Mouse (Mus musculus) midbrain, postnatal 0 days (tissue): ENCODE measurements at regions not wholly inside any gene's neighbourhood (a gene's known extent, or its start where the extent isn't known, plus 50 kb on each side); places are given as distances from the start of the nearest gene placed in this dataset.

Experiments
- ATAC-seq: fragments of 200-750 bp; cut with Nextera tagmentation; 2 replicates; pipeline ENCODE4 v1.8.0; 2017; ENCODE audit warnings: moderate number of reproducible peaks, mild to moderate bottlenecking, moderate TSS enrichment, moderate library complexity; ENCODE audit not compliant: low FRiP score
- DNase-seq: peaks from one replicate; pipeline ENCODE4 v3.0.0-alpha.2; 2015; ENCODE audit warnings: low spot score
- H3K27ac ChIP-seq: fragments of 300-500 bp; sonication (generic); 2 replicates; pipeline ENCODE4 v1.5.1; 2014; ENCODE audit warnings: low read depth, mild to moderate bottlenecking, low read length, mixed read lengths
- H3K27me3 ChIP-seq: fragments of 300-500 bp; sonication (generic); 2 replicates; pipeline ENCODE4 v1.6.1; 2014; ENCODE audit warnings: low read length, control low read depth, mixed read lengths; ENCODE audit not compliant: insufficient read depth
- H3K36me3 ChIP-seq: fragments of 300-500 bp; sonication (generic); 2 replicates; pipeline ENCODE4 v1.6.1; 2014; ENCODE audit warnings: low read length, control low read depth, mixed read lengths; ENCODE audit not compliant: insufficient read depth
- H3K4me1 ChIP-seq: fragments of 300-500 bp; sonication (generic); 2 replicates; pipeline ENCODE4 v1.6.1; 2014; ENCODE audit warnings: mild to moderate bottlenecking, control low read depth, antibody characterized with exemption, low read length, mixed read lengths; ENCODE audit not compliant: insufficient read depth
- H3K4me2 ChIP-seq: fragments of 300-500 bp; sonication (generic); 2 replicates; pipeline ENCODE4 v1.6.1; 2014; ENCODE audit warnings: low read depth, mild to moderate bottlenecking, low read length, mixed read lengths; ENCODE audit not compliant: poor library complexity, severe bottlenecking
- H3K4me3 ChIP-seq: fragments of 300-500 bp; sonication (generic); 2 replicates; pipeline ENCODE4 v1.5.1; 2014; ENCODE audit warnings: low read depth, mild to moderate bottlenecking, low read length, moderate library complexity
- H3K9ac ChIP-seq: fragments of 300-500 bp; sonication (generic); replicated peaks from 2 replicates; pipeline ENCODE4 v1.6.1; 2014; ENCODE audit warnings: mild to moderate bottlenecking, low read length, moderate library complexity, mixed read lengths; ENCODE audit not compliant: poor library complexity, severe bottlenecking
- H3K9me3 ChIP-seq: fragments of 300-500 bp; sonication (generic); 2 replicates; pipeline ENCODE4 v1.6.1; 2016; ENCODE audit warnings: low read length, control low read depth
- CTCF ChIP-seq: IDR thresholded peaks from 2 replicates; pipeline ENCODE4 v1.5.1; 2016; ENCODE audit warnings: antibody characterized with exemption, mild to moderate bottlenecking
- WGBS: fragments of 180-500 bp; shearing (Covaris S2); extraction: QIAGEN DNeasy Blood & Tissue Kit; methylation state at CpG from one replicate; pipeline ENCODE4 v1.1.7; 2014; 5-methylcytosine and 5-hydroxymethylcytosine counted together

- DNase-seq = no peak
- Histone ChIP-seq H3K9me3 (no peaks in the 10 kb centered on the region), H3K4me3 (no peak overlapping the region), H3K9ac (no peak overlapping the region), H3K27me3 (no peaks in the 10 kb centered on the region), H3K4me1 (no peaks in the 10 kb centered on the region), H3K36me3 (no peaks in the 10 kb centered on the region), H3K27ac (no peak overlapping the region), H3K4me2 (no peak overlapping the region)
- 77% methylated on average over 2 of the region's 2 CpGs for WGBS
- ATAC-seq = no peak
- no peak for TF ChIP-seq CTCF
Measured at GRCm38 (mm10) chr13:35079685-35080084, 52.8 kb upstream of the Eci2 start.

GRCm38 (mm10) chr13:35085386-35085785, 58.5 kb upstream of the Eci2 start:
- no peak overlapping the region for H3K27ac ChIP-seq
- ATAC-seq (no peak), DNase-seq (peak; percentile 22)
- WGBS = 77% methylated on average over 3 of the region's 3 CpGs
- H3K4me3 ChIP-seq = no peak overlapping the region
- no peaks in the 10 kb centered on the region for H3K9me3 ChIP-seq
- H3K4me1 ChIP-seq = no peaks in the 10 kb centered on the region
- no peak overlapping the region for H3K4me2 ChIP-seq
- H3K9ac ChIP-seq = no peak overlapping the region
- H3K36me3 ChIP-seq = no peaks in the 10 kb centered on the region
- H3K27me3 ChIP-seq = no peaks in the 10 kb centered on the region
- TF ChIP-seq CTCF = peak; percentile 46

GRCm38 (mm10) chr13:35087246-35088040, 60.5 kb upstream of the Eci2 start:
- WGBS = 74% methylated on average over 6 of the region's 6 CpGs
- ATAC-seq (no peak), DNase-seq (peak; percentile 72)
- Histone ChIP-seq H3K9ac (no peak overlapping the region), H3K27ac (no peak overlapping the region), H3K4me1 (no peaks in the 10 kb centered on the region), H3K9me3 (no peaks in the 10 kb centered on the region), H3K4me3 (no peak overlapping the region), H3K27me3 (no peaks in the 10 kb centered on the region), H3K4me2 (no peak overlapping the region), H3K36me3 (no peaks in the 10 kb centered on the region)
- no peak for TF ChIP-seq CTCF

GRCm38 (mm10) chr13:35091155-35091554, 64.3 kb upstream of the Eci2 start:
- DNase-seq = no peak
- no peak overlapping the region for H3K4me2 ChIP-seq
- H3K9ac ChIP-seq = no peak overlapping the region
- H3K27me3 ChIP-seq = no peaks in the 10 kb centered on the region
- TF ChIP-seq CTCF = no peak
- 87% methylated on average over 3 of the region's 3 CpGs for WGBS
- ATAC-seq = no peak
- H3K4me3 ChIP-seq = no peak overlapping the region
- no peak overlapping the region for H3K27ac ChIP-seq
- H3K4me1 ChIP-seq = no peaks in the 10 kb centered on the region
- no peaks in the 10 kb centered on the region for H3K36me3 ChIP-seq
- no peaks in the 10 kb centered on the region for H3K9me3 ChIP-seq

- no peaks in the 10 kb centered on the region for H3K4me1 ChIP-seq
- DNase-seq (peak; percentile 39), ATAC-seq (no peak)
- H3K36me3 ChIP-seq = no peaks in the 10 kb centered on the region
- H3K27me3 ChIP-seq = no peaks in the 10 kb centered on the region
- no peak overlapping the region for H3K4me2 ChIP-seq
- no peak overlapping the region for H3K9ac ChIP-seq
- 28% methylated on average over 1 of the region's 1 CpGs for WGBS
- no peak overlapping the region for H3K4me3 ChIP-seq
- no peaks in the 10 kb centered on the region for H3K9me3 ChIP-seq
- no peak overlapping the region for H3K27ac ChIP-seq
- TF ChIP-seq CTCF = peak; percentile 60
Measured at GRCm38 (mm10) chr13:35119782-35120181, 92.9 kb upstream of the Eci2 start.

- no peaks in the 10 kb centered on the region for H3K27me3 ChIP-seq
- H3K9ac ChIP-seq = no peak overlapping the region
- ATAC-seq (no peak), DNase-seq (no peak)
- H3K4me2 ChIP-seq = no peak overlapping the region
- no peak overlapping the region for H3K4me3 ChIP-seq
- no peak for TF ChIP-seq CTCF
- H3K4me1 ChIP-seq = no peaks in the 10 kb centered on the region
- H3K36me3 ChIP-seq = no peaks in the 10 kb centered on the region
- 69% methylated on average over 2 of the region's 2 CpGs for WGBS
- no peak overlapping the region for H3K27ac ChIP-seq
- H3K9me3 ChIP-seq = no peaks in the 10 kb centered on the region
Measured at GRCm38 (mm10) chr13:35129475-35129874, 102.6 kb upstream of the Eci2 start.
